ENCODE assay signal across 8 mouse cellular contexts in the genomic region with DNA sequence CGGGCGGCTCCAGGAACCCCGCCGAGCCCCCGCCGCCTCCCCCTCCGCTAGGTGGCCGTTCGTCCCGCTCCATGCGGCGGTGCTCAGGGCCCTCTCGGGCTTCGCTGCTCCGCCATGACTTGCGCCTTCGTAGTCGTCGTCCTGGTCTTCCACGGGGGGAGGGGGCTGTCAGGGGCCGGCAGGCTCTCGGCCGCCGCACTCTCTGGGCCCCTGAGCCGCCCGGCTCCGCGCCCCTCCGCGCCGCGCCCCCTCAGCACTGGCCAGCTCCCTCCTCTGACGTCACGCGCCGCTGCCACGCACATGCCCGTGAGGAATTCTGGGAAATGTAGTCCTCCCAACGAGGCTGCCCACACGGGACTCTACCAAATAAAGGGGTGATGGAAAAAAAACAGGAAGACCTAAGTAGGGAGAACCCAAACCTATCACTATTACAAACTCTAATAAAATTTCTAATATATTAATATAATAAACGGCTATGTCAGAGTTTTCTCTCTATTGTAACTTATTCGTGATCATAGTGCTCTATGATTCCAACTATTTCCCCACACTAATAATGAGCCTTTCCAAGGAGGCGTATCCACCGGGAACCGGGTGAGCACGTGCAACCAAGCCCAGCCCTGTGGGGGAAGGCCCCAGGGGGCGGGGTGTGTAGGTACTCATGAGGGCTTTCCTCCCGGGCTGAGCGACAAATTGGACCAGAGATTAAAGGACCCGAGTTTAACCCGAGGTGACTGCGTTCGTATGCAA. TPM values are rescaled to one million over a fixed set of nuclear protein-coding genes. Genes with fewer than 3 reads are reported as not detected.
DNase-seq lines count a peak whose midpoint lies in the region; ATAC-seq and TF ChIP-seq lines count a peak whose summit lies in the region.

No protein-coding gene starts in this region.

- dilution Hi-C loops in CH12.LX (cut with MboI; ENCODE audit: extremely low pct_ligation_motif_present, extremely low pct_unique_long_range_greater_than_20kb, low sequenced_read_pairs): no loop called here

- no peaks in the 10 kb centered on the region; the same call in 1 of the 2 replicates for H3K79me2 ChIP-seq in CH12.LX (replicated peaks; ENCODE audit: control insufficient read depth, extremely low read depth, insufficient read depth, poor library complexity, severe bottlenecking)

- no peak for TF ChIP-seq RAD21 in CH12.LX (IDR thresholded peaks at IDR 0.05; ENCODE audit: low read depth, low read length)

- in situ Hi-C loops in CH12.LX (cut with MboI; ENCODE audit: low pct_ligation_motif_present, low pct_unique_long_range_greater_than_20kb, low sequenced_read_pairs): no loop called here

- peak; percentile 96 for DNase-seq in CH12.LX (ENCODE audit: extremely low read depth)
- DNase-seq in c-Kit-positive CD71-positive TER-119-negative erythroid progenitor cells, embryonic 14.5 days (ENCODE audit: low read depth): peak; percentile 92
- DNase-seq in forebrain, embryonic 11.5 days (ENCODE audit: low spot score): peak; percentile 95
- peak; percentile 96 for DNase-seq in heart, postnatal 0 days (ENCODE audit: low spot score)
- DNase-seq in kidney, postnatal 4 days: peak; percentile 94 to 96

- TF ChIP-seq EP300 in CH12.LX (IDR thresholded peaks at IDR 0.05; ENCODE audit: low read length): no peak; the same call in 1 of the 2 replicates
- peak; percentile 79; the same call in 1 of the 2 replicates for TF ChIP-seq EP300 in heart, postnatal 0 days (IDR thresholded peaks at IDR 0.05; ENCODE audit: low read depth)

- H3K4me3 ChIP-seq in CH12.LX (replicated peaks in 1 of 3; ENCODE audit: low read depth in 2 of 3, low read length in 2 of 3, poor library complexity in 1 of 3): peak overlapping the region; percentile 73 to 87 (median 86)
- H3K4me3 ChIP-seq in forebrain, embryonic 11.5 days (ENCODE audit: low read depth, low read length): peak overlapping the region; percentile 83
- peak overlapping the region; percentile 97 for H3K4me3 ChIP-seq in heart, postnatal 0 days (ENCODE audit: low read depth, low read length)
- peak overlapping the region; percentile 85 for H3K4me3 ChIP-seq in liver, embryonic 16.5 days (ENCODE audit: low read depth, low read length)
- peak overlapping the region; percentile 97 for H3K4me3 ChIP-seq in neural tube, embryonic 13.5 days
- peak overlapping the region; percentile 99 for H3K4me3 ChIP-seq in testis, adult 2 months (ENCODE audit: control insufficient read depth, low read depth, low read length)

- no peaks in the 10 kb centered on the region for H3K9me3 ChIP-seq in CH12.LX (replicated peaks; ENCODE audit: low read length)
- H3K9me3 ChIP-seq in forebrain, embryonic 11.5 days (ENCODE audit: control insufficient read depth, low read length): no peaks in the 10 kb centered on the region
- H3K9me3 ChIP-seq in heart, postnatal 0 days (replicated peaks; ENCODE audit: control insufficient read depth, low read length): no peaks in the 10 kb centered on the region
- H3K9me3 ChIP-seq in liver, embryonic 16.5 days (replicated peaks; ENCODE audit: control insufficient read depth, low read length): no peaks in the 10 kb centered on the region
- no peaks in the 10 kb centered on the region for H3K9me3 ChIP-seq in neural tube, embryonic 13.5 days

- peak overlapping the region; percentile 57; the same call in 1 of the 2 replicates for H3K9ac ChIP-seq in CH12.LX (ENCODE audit: insufficient read depth, low read depth)
- H3K9ac ChIP-seq in forebrain, embryonic 11.5 days (ENCODE audit: low read length): peak overlapping the region; percentile 77
- H3K9ac ChIP-seq in heart, postnatal 0 days (replicated peaks; ENCODE audit: low read depth, low read length): peak overlapping the region; percentile 67
- H3K9ac ChIP-seq in liver, embryonic 16.5 days (ENCODE audit: low read depth, low read length): peak overlapping the region; percentile 64
- H3K9ac ChIP-seq in neural tube, embryonic 13.5 days: peak overlapping the region; percentile 89

- peaks cover under 1 to 26% of the 10 kb centered on the region in 2 experiments for H3K4me1 ChIP-seq in CH12.LX (ENCODE audit: control insufficient read depth in 1 of 2, insufficient read depth in 2 of 2)
- peaks cover 8% of the 10 kb centered on the region; the same call in 1 of the 2 replicates for H3K4me1 ChIP-seq in forebrain, embryonic 11.5 days (replicated peaks; ENCODE audit: control insufficient read depth, insufficient read depth, low read length)
- H3K4me1 ChIP-seq in heart, postnatal 0 days (ENCODE audit: control insufficient read depth, insufficient read depth): 0 out of 2 replicates have a peak, but pooled peaks cover 6% of the 10 kb centered on the region
- H3K4me1 ChIP-seq in liver, embryonic 16.5 days (ENCODE audit: control insufficient read depth, low read depth, low read length): peaks cover 12% of the 10 kb centered on the region
- peaks cover 32% of the 10 kb centered on the region for H3K4me1 ChIP-seq in neural tube, embryonic 13.5 days (replicated peaks)
- peaks cover 9% of the 10 kb centered on the region for H3K4me1 ChIP-seq in testis, adult 2 months (ENCODE audit: control insufficient read depth, insufficient read depth, low read length)

- TF ChIP-seq CTCF in CH12.LX (conservative IDR thresholded peaks at IDR 0.05 in 1 of 2, IDR thresholded peaks at IDR 0.05 in 1 of 2; ENCODE audit: low read depth in 2 of 2, low read length in 2 of 2): peak in 1 of 2 experiments; percentile 21; a peak in 2 of 4 replicates
- TF ChIP-seq CTCF in heart, postnatal 0 days (IDR thresholded peaks at IDR 0.05; ENCODE audit: low read depth): no peak; the same call in 1 of the 2 replicates
- no peak for TF ChIP-seq CTCF in testis, adult 2 months (IDR thresholded peaks at IDR 0.05; ENCODE audit: control insufficient read depth, insufficient read depth, insufficient replicate concordance, low read depth, low read length)

- H3K27me3 ChIP-seq in CH12.LX (replicated peaks): peaks cover 7% of the 10 kb centered on the region
- H3K27me3 ChIP-seq in forebrain, embryonic 11.5 days (ENCODE audit: control insufficient read depth, insufficient read depth, low read length): peaks cover 2% of the 10 kb centered on the region; the same call in 1 of the 2 replicates
- H3K27me3 ChIP-seq in heart, postnatal 0 days (ENCODE audit: control insufficient read depth, insufficient read depth, low read length): peaks cover 20% of the 10 kb centered on the region
- peaks cover 26% of the 10 kb centered on the region for H3K27me3 ChIP-seq in liver, embryonic 16.5 days (ENCODE audit: control insufficient read depth, insufficient read depth, low read depth, low read length)
- H3K27me3 ChIP-seq in neural tube, embryonic 13.5 days: no peaks in the 10 kb centered on the region
- H3K27me3 ChIP-seq in testis, adult 2 months (ENCODE audit: control insufficient read depth, insufficient read depth, low read length): no peaks in the 10 kb centered on the region

- H3K27ac ChIP-seq in CH12.LX (ENCODE audit: insufficient read depth, low read depth): no peak overlapping the region
- H3K27ac ChIP-seq in forebrain, embryonic 11.5 days (ENCODE audit: low read depth, low read length): no peak overlapping the region
- H3K27ac ChIP-seq in heart, postnatal 0 days (ENCODE audit: low read depth): 0 out of 2 replicates have a peak overlapping the region, but pooled peaks have one; percentile 4
- peak overlapping the region; percentile 37; the same call in 1 of the 2 replicates for H3K27ac ChIP-seq in liver, embryonic 16.5 days (ENCODE audit: low read length)
- H3K27ac ChIP-seq in neural tube, embryonic 13.5 days (replicated peaks): peak overlapping the region; percentile 81
- peak overlapping the region; percentile 90 for H3K27ac ChIP-seq in testis, adult 2 months (ENCODE audit: control insufficient read depth, insufficient read depth, low read depth, low read length)

- peak overlapping the region; percentile 99 for H3K4me2 ChIP-seq in CH12.LX (ENCODE audit: insufficient read depth, low read depth, poor library complexity, severe bottlenecking)
- H3K4me2 ChIP-seq in forebrain, embryonic 11.5 days (ENCODE audit: low read depth, low read length, severe bottlenecking): peak overlapping the region; percentile 99
- peak overlapping the region; percentile 98 for H3K4me2 ChIP-seq in heart, postnatal 0 days (ENCODE audit: low read depth, low read length)
- peak overlapping the region; percentile 97 for H3K4me2 ChIP-seq in liver, embryonic 16.5 days (ENCODE audit: low read depth, low read length)
- peak overlapping the region; percentile 78 for H3K4me2 ChIP-seq in neural tube, embryonic 13.5 days

- WGBS in forebrain, embryonic 11.5 days: under 1% methylated on average over 37 of the region's 53 CpGs
- 0% methylated on average over 44 of the region's 53 CpGs for WGBS in heart, postnatal 0 days
- under 1% methylated on average over 51 of the region's 53 CpGs for whole genome bisulfite sequencing in liver, embryonic 16.5 days (ENCODE audit: insufficient replicate concordance)
- WGBS in neural tube, embryonic 13.5 days: under 1% methylated on average over 45 of the region's 53 CpGs

- no peaks in the 10 kb centered on the region for H3K36me3 ChIP-seq in CH12.LX (replicated peaks in 1 of 2; ENCODE audit: control insufficient read depth in 1 of 2, insufficient read depth in 1 of 2, low read length in 1 of 2)
- no peaks in the 10 kb centered on the region for H3K36me3 ChIP-seq in forebrain, embryonic 11.5 days (ENCODE audit: control insufficient read depth, insufficient read depth, low read length)
- no peaks in the 10 kb centered on the region for H3K36me3 ChIP-seq in heart, postnatal 0 days (replicated peaks; ENCODE audit: control insufficient read depth, insufficient read depth, low read length)
- no peaks in the 10 kb centered on the region for H3K36me3 ChIP-seq in liver, embryonic 16.5 days (ENCODE audit: control insufficient read depth, insufficient read depth)
- H3K36me3 ChIP-seq in neural tube, embryonic 13.5 days: no peaks in the 10 kb centered on the region
- H3K36me3 ChIP-seq in testis, adult 2 months (ENCODE audit: control insufficient read depth, insufficient read depth, low read length): no peaks in the 10 kb centered on the region

- TF ChIP-seq POLR2A in CH12.LX (IDR thresholded peaks at IDR 0.05; ENCODE audit: low read depth, low read length): peak; percentile 20
- peak; percentile 86 for TF ChIP-seq POLR2A in testis, adult 2 months (IDR thresholded peaks at IDR 0.05; ENCODE audit: control insufficient read depth, low read depth, low read length)

- ATAC-seq in forebrain, embryonic 11.5 days (replicated peaks; ENCODE audit: low FRiP score): peak; percentile 93
- ATAC-seq in heart, postnatal 0 days (ENCODE audit: insufficient read depth, low read depth): peak; percentile 95
- ATAC-seq in liver, embryonic 16.5 days (ENCODE audit: low read depth): peak; percentile 96
- ATAC-seq in neural tube, embryonic 13.5 days (ENCODE audit: low read depth): peak; percentile 92

RNA-seq across cellular contexts. Expression of a gene that starts 1.2 kb away (rescaled TPM):
- total RNA-seq in CH12.LX (2012; rRNA removed) (5.8 and 6.1 TPM in 2 replicates), CH12.LX (2014; rRNA removed) (5.0 and 5.6 TPM in 2 replicates)
- polyA plus RNA-seq in CH12.LX (2012; ENCODE audit: insufficient read length, low read depth): 6.1 and 6.2 TPM in 2 replicates
- polyA plus RNA-seq in forebrain, embryonic 11.5 days (2014; fragmentation: Nextera tagmentation; extraction: Ambion mirVana): 2.9 and 3.1 TPM in 2 replicates
- 0.99 and 8.7 TPM in 2 replicates for total RNA-seq in heart, postnatal 0 days (2014; rRNA removed; ENCODE audit: low replicate concordance)
- polyA plus RNA-seq in heart, postnatal 0 days (2015; fragmentation: Nextera tagmentation; extraction: Ambion mirVana): 0.21 and 0.31 TPM in 2 replicates
- 0.79 and 0.94 TPM in 2 replicates for polyA plus RNA-seq in liver, embryonic 16.5 days (2015; fragmentation: Nextera tagmentation; extraction: Ambion mirVana)
- polyA plus RNA-seq in neural tube, embryonic 13.5 days (2015; fragmentation: Nextera tagmentation; extraction: Ambion mirVana): 2.9 and 3.9 TPM in 2 replicates
- polyA plus RNA-seq in testis, adult 2 months (2012; rRNA removed): 175 and 204 TPM in 2 replicates

RNA-seq across cellular contexts. Expression of a gene that starts 5.5 kb away (rescaled TPM):
- total RNA-seq in CH12.LX (2012; rRNA removed): 3.9 and 4.3 TPM in 2 replicates
- 4.7 and 5.5 TPM in 2 replicates for total RNA-seq in CH12.LX (2014; rRNA removed)
- polyA plus RNA-seq in CH12.LX (2012; ENCODE audit: insufficient read length, low read depth): 8.4 and 8.5 TPM in 2 replicates
- 2.6 TPM in 2 replicates for polyA plus RNA-seq in forebrain, embryonic 11.5 days (2014; fragmentation: Nextera tagmentation; extraction: Ambion mirVana)
- 12.7 and 19.5 TPM in 2 replicates for total RNA-seq in heart, postnatal 0 days (2014; rRNA removed; ENCODE audit: low replicate concordance)
- 3.3 and 3.4 TPM in 2 replicates for polyA plus RNA-seq in heart, postnatal 0 days (2015; fragmentation: Nextera tagmentation; extraction: Ambion mirVana)
- polyA plus RNA-seq in liver, embryonic 16.5 days (2015; fragmentation: Nextera tagmentation; extraction: Ambion mirVana): 0.15 and 0.19 TPM in 2 replicates
- polyA plus RNA-seq in neural tube, embryonic 13.5 days (2015; fragmentation: Nextera tagmentation; extraction: Ambion mirVana): 10.3 and 14.6 TPM in 2 replicates
- 1.3 and 1.6 TPM in 2 replicates for polyA plus RNA-seq in testis, adult 2 months (2012; rRNA removed)

Comparison
In these comparisons a context has a peak if more than half of its experiments do, and no peak if none do; other contexts are left out.
1. H3K27ac ChIP-seq: peak in heart, postnatal 0 days (single experiment), liver, embryonic 16.5 days (single experiment), neural tube, embryonic 13.5 days (single experiment) and testis, adult 2 months (single experiment); none in CH12.LX (single experiment) and forebrain, embryonic 11.5 days (single experiment).
2. RNA of a gene that starts 1.2 kb away (polyA plus RNA-seq): 175 to 204 TPM in testis, adult 2 months; 6.1 to 6.2 TPM in CH12.LX, 2.9 to 3.1 TPM in forebrain, embryonic 11.5 days, 2.9 to 3.9 TPM in neural tube, embryonic 13.5 days, 0.79 to 0.94 TPM in liver, embryonic 16.5 days and 0.21 to 0.31 TPM in heart, postnatal 0 days; every median in the first group is over 10 times any median in the second.
3. Peak in every context shown above with its lines, with median percentiles within 50 percentile points of each other: DNase-seq, H3K4me2 ChIP-seq, H3K4me3 ChIP-seq, H3K9ac ChIP-seq and ATAC-seq.